Mouse (Mus musculus) urinary bladder, postnatal 14 days (tissue): ENCODE data around the gene Apobec3.
"Not testable (repeated sequence)": the region's sequence is repeated elsewhere in the genome, so short reads cannot be mapped to it uniquely, and the experiment has no call there.

ENCODE experiments used
- DNase-seq: peaks from one replicate; pipeline ENCODE4 v3.0.0; 2021; ENCODE audit warnings: low spot score

The Apobec3 gene

GRCm38 (mm10) chr15:79928316-79928715, 36.9 kb downstream of the Apobec3 start:
- DNase-seq = no peak

- no peak for DNase-seq
Observed at GRCm38 (mm10) chr15:79928736-79929135, 37.3 kb downstream of the Apobec3 start.

GRCm38 (mm10) chr15:79929734-79930133, 38.3 kb downstream of the Apobec3 start:
- DNase-seq = no peak

- DNase-seq = no peak
Observed at GRCm38 (mm10) chr15:79931496-79932141, 40.2 kb downstream of the Apobec3 start.

- DNase-seq = peak; percentile 94
Observed at GRCm38 (mm10) chr15:79932323-79932987, 41.0 kb downstream of the Apobec3 start.

GRCm38 (mm10) chr15:79933052-79933669, 41.7 kb downstream of the Apobec3 start:
- DNase-seq = no peak

- no peak for DNase-seq
Observed at GRCm38 (mm10) chr15:79933670-79934514, 42.4 kb downstream of the Apobec3 start.

GRCm38 (mm10) chr15:79934776-79935175, 43.3 kb downstream of the Apobec3 start:
- DNase-seq = no peak

GRCm38 (mm10) chr15:79935654-79936373, 44.4 kb downstream of the Apobec3 start:
- no peak for DNase-seq

- no peak for DNase-seq
Observed at GRCm38 (mm10) chr15:79936374-79936751, 44.9 kb downstream of the Apobec3 start.

- no peak for DNase-seq
Observed at GRCm38 (mm10) chr15:79939020-79939419, 47.6 kb downstream of the Apobec3 start.

- DNase-seq = not testable (repeated sequence)
Observed at GRCm38 (mm10) chr15:79939501-79939900, 48.0 kb downstream of the Apobec3 start.

GRCm38 (mm10) chr15:79939913-79940312, 48.5 kb downstream of the Apobec3 start:
- no peak for DNase-seq

- DNase-seq = no peak
Observed at GRCm38 (mm10) chr15:79940932-79941331, 49.5 kb downstream of the Apobec3 start.

GRCm38 (mm10) chr15:79942541-79942940, 51.1 kb downstream of the Apobec3 start:
- DNase-seq = no peak

- no peak for DNase-seq
Observed at GRCm38 (mm10) chr15:79943584-79943983, 52.1 kb downstream of the Apobec3 start.

- DNase-seq = no peak
Observed at GRCm38 (mm10) chr15:79944948-79945347, 53.5 kb downstream of the Apobec3 start.

GRCm38 (mm10) chr15:79946022-79946421, 54.6 kb downstream of the Apobec3 start:
- peak; percentile 90 for DNase-seq

- no peak for DNase-seq
Observed at GRCm38 (mm10) chr15:79946790-79947189, 55.3 kb downstream of the Apobec3 start.

- DNase-seq = no peak
Observed at GRCm38 (mm10) chr15:79947681-79948080, 56.2 kb downstream of the Apobec3 start.

- peak; percentile 64 for DNase-seq
Observed at GRCm38 (mm10) chr15:79950250-79951025, 59.0 kb downstream of the Apobec3 start.
